Mouse (Mus musculus) olfactory bulb, adult 2 months (tissue): ENCODE data around the gene Jag2. TPM values are rescaled to one million over a fixed set of nuclear protein-coding genes. Genes with fewer than 3 reads are reported as not detected.

ENCODE experiments used
- H3K27ac ChIP-seq: fragments of 200-500 bp; 2 replicates; pipeline ENCODE4 v1.5.1; 2012; ENCODE audit warnings: low read depth, low read length; ENCODE audit not compliant: insufficient read depth
- H3K4me1 ChIP-seq: fragments of 200-500 bp; 2 replicates; pipeline ENCODE4 v1.6.1; 2012; ENCODE audit warnings: low read length; ENCODE audit not compliant: control insufficient read depth, insufficient read depth
- H3K4me3 ChIP-seq: fragments of 200-500 bp; 2 replicates; pipeline ENCODE4 v1.5.1; 2012; ENCODE audit warnings: mild to moderate bottlenecking, low read depth, low read length, moderate library complexity; ENCODE audit not compliant: insufficient read depth
- CTCF ChIP-seq: fragments of 200-500 bp; IDR thresholded peaks from 2 replicates; pipeline ENCODE4 v1.5.1; 2012; ENCODE audit warnings: low read depth, mild to moderate bottlenecking, low read length, moderate library complexity; ENCODE audit not compliant: insufficient read depth
- POLR2A ChIP-seq: fragments of 200-500 bp; IDR thresholded peaks from 2 replicates; pipeline ENCODE4 v1.6.1; 2012; ENCODE audit warnings: mild to moderate bottlenecking, low read depth, low read length, moderate library complexity; ENCODE audit not compliant: insufficient read depth
- WGBS: fragments of 180-500 bp; shearing (Covaris S2); methylation state at CpG from one replicate; pipeline ENCODE4 v1.1.7; 2018; 5-methylcytosine and 5-hydroxymethylcytosine counted together
- polyA plus RNA-seq: library from polyadenylated mRNA; stranded (reverse); fragments of >200 nt; gene quantifications from 2 replicates; pipeline ENCODE4 v1.2.4, GENCODE M21; 2012; ENCODE audit warnings: low replicate concordance; ENCODE audit not compliant: missing spikeins, insufficient read depth, insufficient read length

Gene Jag2
- polyA plus RNA-seq, 1 experiment: not detected

DNA sequence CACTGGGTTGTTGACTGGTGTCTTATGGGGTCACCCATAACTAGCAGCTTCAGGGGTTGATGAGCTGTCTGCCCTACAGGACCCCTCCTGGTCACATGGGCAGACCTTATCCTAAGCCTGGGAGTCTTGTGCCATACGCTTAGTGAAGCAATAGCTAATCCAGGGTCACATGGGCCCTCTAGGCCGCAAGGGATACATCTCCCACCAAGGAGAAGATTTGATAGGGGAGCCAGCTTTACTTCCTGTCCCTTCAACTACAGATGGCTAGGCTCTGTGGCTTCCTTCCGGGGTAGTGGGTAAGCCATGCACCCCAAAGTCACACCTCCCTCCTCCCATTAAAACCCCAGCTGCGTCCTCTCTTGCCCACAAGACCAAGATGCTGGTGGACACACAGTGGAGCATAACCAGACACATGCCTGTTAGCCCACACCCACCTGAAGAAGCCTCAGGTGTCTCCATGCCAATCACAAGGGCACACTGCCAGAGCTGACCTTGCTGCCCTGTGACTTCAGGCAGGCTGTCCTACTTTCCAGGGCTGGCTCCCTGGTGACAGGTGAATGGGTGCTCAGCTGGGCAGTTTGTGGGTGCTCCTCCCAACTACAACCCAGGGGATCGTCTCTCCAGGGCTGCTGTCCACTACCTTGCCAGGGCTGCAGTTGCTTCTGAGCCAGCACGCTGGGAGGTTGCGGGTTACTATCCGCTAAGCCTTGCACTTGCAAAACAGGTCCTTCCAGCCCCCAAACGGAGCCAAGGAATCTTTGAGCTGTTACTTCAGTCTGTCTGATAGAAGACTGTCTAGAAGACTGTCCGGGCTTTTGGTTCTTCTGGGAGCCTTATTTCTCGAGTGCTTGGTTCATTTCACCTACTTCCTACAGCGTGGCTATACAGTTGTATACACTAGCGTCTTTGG is 61.1 kb downstream of the Jag2 start, which contains the start of gene Gpr132:
Gpr132 (minus strand) TSS at position 51 of the 910 bp plus-strand sequence.
- Histone ChIP-seq H3K4me1 (peaks cover 4% of the 10 kb centered on the region), H3K27ac (no peak within 1 kb of the TSS), H3K4me3 (no peak within 1 kb of the TSS)
- WGBS: 77% methylated on average over 13 of the region's 13 CpGs
- TF ChIP-seq POLR2A (no peak), CTCF (no peak)

- H3K4me1 ChIP-seq: peaks cover 4% of the 10 kb centered on the region
- 92% methylated on average over 7 of the region's 7 CpGs for WGBS
- H3K27ac ChIP-seq: no peak overlapping the region
- no peak for TF ChIP-seq CTCF
- no peak for TF ChIP-seq POLR2A
- no peak overlapping the region for H3K4me3 ChIP-seq
Observed at GRCm38 (mm10) chr12:112867106-112867674, 62.4 kb downstream of the Jag2 start.

- TF ChIP-seq POLR2A: no peak
- TF ChIP-seq CTCF: no peak
- Histone ChIP-seq H3K27ac (no peak overlapping the region), H3K4me1 (peaks cover 4% of the 10 kb centered on the region), H3K4me3 (no peak overlapping the region)
- 63% methylated on average over 8 of the region's 8 CpGs for WGBS
Observed at GRCm38 (mm10) chr12:112866467-112867080, 63.0 kb downstream of the Jag2 start.

DNA sequence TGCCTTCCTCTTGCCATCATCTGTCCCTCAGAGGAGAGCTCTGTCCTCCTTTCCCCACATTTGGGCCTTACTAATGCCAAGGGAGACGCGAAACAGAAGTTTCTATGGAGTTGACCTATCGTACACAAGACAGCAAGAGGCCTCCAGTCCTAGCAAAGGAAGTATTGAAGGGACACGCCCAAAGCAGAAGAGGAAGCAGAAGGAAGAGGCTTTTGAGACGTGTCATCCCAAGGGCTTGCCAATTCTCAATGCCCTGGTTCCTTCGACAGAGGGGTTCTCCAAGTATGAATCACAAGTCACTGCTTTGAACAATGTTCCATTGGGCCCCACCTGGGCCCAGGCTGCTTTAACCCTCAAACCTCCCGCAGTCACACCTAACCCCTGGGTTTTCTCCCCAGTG is 64.8 kb downstream of the Jag2 start:
- 90% methylated on average over 7 of the region's 7 CpGs for WGBS
- Histone ChIP-seq H3K27ac (no peak overlapping the region), H3K4me3 (no peak overlapping the region), H3K4me1 (peaks cover 3% of the 10 kb centered on the region)
- TF ChIP-seq CTCF (no peak), POLR2A (no peak)

DNA sequence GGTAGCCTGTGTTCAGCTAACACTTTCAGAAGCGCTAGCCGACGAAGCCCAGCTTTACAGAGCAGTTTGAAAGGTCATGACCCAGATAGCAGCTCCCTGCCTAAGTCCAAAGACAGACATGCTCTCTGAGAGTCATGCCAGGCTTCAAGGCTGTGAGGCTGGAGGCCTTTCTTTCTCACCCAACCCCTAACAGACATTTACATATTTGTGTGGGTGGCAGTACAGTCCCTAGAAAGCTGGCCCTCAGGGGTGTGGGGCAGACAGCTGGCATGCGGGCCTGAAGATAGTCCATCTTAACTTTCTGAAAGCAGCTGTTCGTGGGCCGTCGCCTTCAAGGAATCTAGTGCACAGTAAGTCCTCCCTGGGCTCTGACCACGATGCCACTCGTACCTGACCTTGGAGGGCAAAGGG is 67.7 kb downstream of the Jag2 start:
- WGBS: 83% methylated on average over 9 of the region's 9 CpGs
- Histone ChIP-seq H3K4me1 (no peaks in the 10 kb centered on the region; the same call in 1 of the 2 replicates), H3K27ac (no peak overlapping the region), H3K4me3 (no peak overlapping the region)
- TF ChIP-seq POLR2A (no peak), CTCF (no peak)

DNA sequence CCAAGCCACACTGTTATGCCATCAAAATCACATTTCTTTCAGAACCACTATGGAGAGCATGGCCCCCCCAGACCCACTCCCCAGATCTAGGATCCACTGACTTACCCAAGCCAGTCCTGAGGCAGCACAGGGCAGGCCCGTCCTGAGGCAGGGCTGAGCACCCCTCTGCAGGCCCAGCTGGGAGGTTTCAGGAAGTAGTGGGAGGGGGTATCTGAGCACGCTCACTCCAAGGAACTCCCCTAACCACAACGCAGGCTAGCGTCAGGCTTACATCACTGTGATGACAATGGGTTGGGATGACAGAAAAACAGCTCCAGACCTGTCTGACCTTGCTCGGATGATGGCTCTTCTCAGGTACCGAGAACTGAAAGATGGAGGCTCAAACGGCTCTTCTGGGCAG is 68.8 kb downstream of the Jag2 start:
- no peaks in the 10 kb centered on the region for H3K4me1 ChIP-seq
- H3K4me3 ChIP-seq: no peak overlapping the region
- 84% methylated on average over 7 of the region's 7 CpGs for WGBS
- no peak overlapping the region for H3K27ac ChIP-seq
- no peak for TF ChIP-seq POLR2A
- no peak for TF ChIP-seq CTCF

- Histone ChIP-seq H3K4me1 (no peaks in the 10 kb centered on the region), H3K27ac (no peak overlapping the region), H3K4me3 (no peak overlapping the region; the same call in 1 of the 2 replicates)
- 81% methylated on average over 8 of the region's 8 CpGs for WGBS
- TF ChIP-seq POLR2A (no peak), CTCF (no peak)
Observed at GRCm38 (mm10) chr12:112859930-112860329, 69.6 kb downstream of the Jag2 start.

DNA sequence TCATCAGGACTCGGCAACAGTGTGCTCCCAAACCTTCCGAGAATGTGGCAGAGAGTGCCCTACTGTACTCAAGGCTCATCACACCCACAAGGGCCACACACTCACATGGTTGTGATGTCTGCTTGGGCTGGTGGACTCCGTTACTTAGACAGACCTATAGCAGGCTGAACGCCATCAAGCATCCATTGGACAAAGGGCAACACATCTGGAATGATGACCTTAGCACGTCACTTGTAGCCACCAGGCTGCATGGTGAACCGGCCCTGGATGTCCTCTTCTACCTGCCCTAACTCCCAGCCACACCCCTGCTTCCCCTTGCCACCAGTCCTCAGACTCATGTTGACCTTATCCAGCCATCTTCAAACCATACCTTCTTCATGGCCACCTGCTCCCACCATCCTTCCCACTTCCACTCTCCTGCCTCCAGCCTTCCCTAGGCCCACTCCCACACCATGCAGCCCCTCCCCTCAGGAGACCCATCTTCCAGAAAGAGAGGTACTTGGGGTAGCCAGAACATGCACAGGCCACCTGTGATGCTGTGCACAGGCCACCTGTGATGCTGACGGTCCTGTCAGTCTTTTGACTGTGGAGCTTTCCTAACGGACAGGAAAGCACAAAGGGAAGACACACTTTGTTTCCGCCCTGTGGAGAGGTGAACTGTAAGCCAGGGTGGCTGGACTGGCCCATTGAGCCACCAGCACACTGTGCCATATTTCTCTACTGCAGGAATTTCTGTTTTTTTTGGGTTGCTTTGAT is 70.8 kb downstream of the Jag2 start:
- TF ChIP-seq POLR2A (no peak), CTCF (no peak)
- H3K27ac ChIP-seq: no peak overlapping the region
- WGBS: 91% methylated on average over 9 of the region's 9 CpGs
- no peaks in the 10 kb centered on the region for H3K4me1 ChIP-seq
- no peak overlapping the region for H3K4me3 ChIP-seq

Other genes starting within 250 kb of the Jag2 start
- gene Cep170b, start 209.3 kb downstream of the Jag2 start, polyA plus RNA-seq: not detected in 2 replicates
- gene Pld4, start 169.1 kb downstream of the Jag2 start, polyA plus RNA-seq: not detected in 2 replicates
- not detected in 2 replicates for gene Ahnak2, start 127.1 kb downstream of the Jag2 start, polyA plus RNA-seq
- gene Clba1, start 120.8 kb downstream of the Jag2 start, polyA plus RNA-seq: not detected in 2 replicates
- not detected in 2 replicates for gene Cdca4, start 100.4 kb downstream of the Jag2 start, polyA plus RNA-seq
- not detected in 2 replicates for gene Gpr132, start 61.5 kb downstream of the Jag2 start, polyA plus RNA-seq
- gene Nudt14, start 12.3 kb upstream of the Jag2 start, polyA plus RNA-seq: not detected in 2 replicates
- not detected in 2 replicates for gene Btbd6, start 46.7 kb upstream of the Jag2 start, polyA plus RNA-seq
- gene Brf1, start 70.9 kb upstream of the Jag2 start, polyA plus RNA-seq: not detected in 2 replicates
- not detected in 2 replicates for gene Pacs2, start 84.7 kb upstream of the Jag2 start, polyA plus RNA-seq
- gene Tex22, start 144.7 kb upstream of the Jag2 start, polyA plus RNA-seq: not detected in 2 replicates
- not detected in 2 replicates for gene Mta1, start 168.5 kb upstream of the Jag2 start, polyA plus RNA-seq
- not detected in 2 replicates for gene Crip2, start 210.5 kb upstream of the Jag2 start, polyA plus RNA-seq
- not detected in 2 replicates for gene Crip1, start 216.5 kb upstream of the Jag2 start, polyA plus RNA-seq
- gene Tedc1, start 226.6 kb upstream of the Jag2 start, polyA plus RNA-seq: not detected in 2 replicates